Mouse (Mus musculus) liver, embryonic 14.5 days (tissue): ENCODE measurements at regions not wholly inside any gene's neighbourhood (a gene's known extent, or its start where the extent isn't known, plus 50 kb on each side); places are given as distances from the start of the nearest gene placed in this dataset.

Experiments used
- CTCF ChIP-seq: IDR thresholded peaks from 2 replicates; pipeline ENCODE4 v1.5.1; 2016; ENCODE audit warnings: antibody characterized with exemption, low read depth, control low read depth
- EP300 ChIP-seq: IDR thresholded peaks from 2 replicates; pipeline ENCODE4 v1.6.1; 2016; ENCODE audit warnings: antibody characterized with exemption, low read depth

DNA sequence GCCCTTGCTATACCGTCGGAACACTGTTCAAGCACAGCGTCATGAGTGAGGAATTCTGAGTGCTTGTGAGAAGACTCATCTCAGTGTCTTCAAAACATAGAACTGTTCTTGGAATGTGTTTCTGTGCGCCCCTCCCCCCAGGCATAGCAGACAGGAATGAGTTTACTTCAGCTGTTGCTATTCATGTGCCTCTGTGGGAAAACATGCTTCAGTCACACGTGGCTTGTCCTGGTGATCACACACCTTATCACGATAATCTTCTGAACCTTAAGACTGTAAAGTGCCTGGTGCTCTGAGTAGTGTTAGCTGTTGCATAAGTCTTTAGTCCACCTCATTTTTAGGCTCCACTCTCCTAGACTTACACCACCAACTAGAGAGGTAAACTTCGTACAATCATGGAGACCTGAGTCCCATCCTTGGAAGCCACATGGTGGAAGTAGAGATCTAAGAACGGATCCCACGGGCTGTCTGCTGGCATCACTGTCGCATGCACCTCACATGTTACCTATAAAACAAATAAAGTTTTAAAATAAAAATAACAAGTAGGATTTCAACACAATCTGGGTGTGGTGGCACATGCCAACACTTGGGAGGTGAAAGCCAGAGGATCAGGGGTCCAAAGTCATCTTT is 1143.8 kb downstream of the 4930447A16Rik start:
- TF ChIP-seq CTCF (no peak), EP300 (no peak)
